Mouse (Mus musculus) heart, postnatal 0 days (tissue): ENCODE data around the gene Ap5b1. TPM values are rescaled to one million over a fixed set of nuclear protein-coding genes. Genes with fewer than 3 reads are reported as not detected.

Experiments
- ATAC-seq: fragments of 200-750 bp; cut with Nextera tagmentation; 2 replicates; pipeline ENCODE4 v1.8.0; 2017; ENCODE audit warnings: low read depth, moderate number of reproducible peaks, moderate library complexity; ENCODE audit not compliant: insufficient read depth
- DNase-seq: peaks from one replicate; pipeline ENCODE4 v3.0.0-alpha.2; 2016; ENCODE audit warnings: low spot score
- H3K27ac ChIP-seq: fragments of 300-500 bp; sonication (generic); 2 replicates; pipeline ENCODE4 v1.5.1; 2014; ENCODE audit warnings: low read depth, mild to moderate bottlenecking
- H3K27me3 ChIP-seq: fragments of 300-500 bp; sonication (generic); 2 replicates; pipeline ENCODE4 v1.6.1; 2014; ENCODE audit warnings: low read length, mixed read lengths; ENCODE audit not compliant: control insufficient read depth, insufficient read depth
- H3K36me3 ChIP-seq: fragments of 300-500 bp; sonication (generic); replicated peaks from 2 replicates; pipeline ENCODE4 v1.6.1; 2014; ENCODE audit warnings: low read length, mixed read lengths; ENCODE audit not compliant: control insufficient read depth, insufficient read depth
- H3K4me1 ChIP-seq: fragments of 300-500 bp; sonication (generic); 2 replicates; pipeline ENCODE4 v1.6.1; 2014; ENCODE audit warnings: antibody characterized with exemption; ENCODE audit not compliant: control insufficient read depth, insufficient read depth
- H3K4me2 ChIP-seq: fragments of 300-500 bp; sonication (generic); 2 replicates; pipeline ENCODE4 v1.6.1; 2014; ENCODE audit warnings: low read depth, mild to moderate bottlenecking, low read length, moderate library complexity
- H3K4me3 ChIP-seq: fragments of 300-500 bp; sonication (generic); 2 replicates; pipeline ENCODE4 v1.5.1; 2014; ENCODE audit warnings: low read depth, low read length
- H3K9ac ChIP-seq: fragments of 300-500 bp; sonication (generic); replicated peaks from 2 replicates; pipeline ENCODE4 v1.6.1; 2014; ENCODE audit warnings: low read depth, low read length, mixed read lengths
- H3K9me3 ChIP-seq: fragments of 300-500 bp; sonication (generic); replicated peaks from 2 replicates; pipeline ENCODE4 v1.6.1; 2016; ENCODE audit warnings: low read length; ENCODE audit not compliant: control insufficient read depth
- CTCF ChIP-seq: IDR thresholded peaks from 2 replicates; pipeline ENCODE4 v1.5.1; 2016; ENCODE audit warnings: antibody characterized with exemption, control low read depth, low read depth
- EP300 ChIP-seq: IDR thresholded peaks from 2 replicates; pipeline ENCODE4 v1.6.1; 2016; ENCODE audit warnings: antibody characterized with exemption, low read depth
- WGBS: fragments of 180-500 bp; shearing (Covaris S2); extraction: QIAGEN DNeasy Blood & Tissue Kit; methylation state at CpG from one replicate; pipeline ENCODE4 v1.1.7; 2014; 5-methylcytosine and 5-hydroxymethylcytosine counted together
- polyA plus RNA-seq: library from polyadenylated mRNA; unstranded; fragments of >200 nt; fragmentation: Nextera tagmentation; extraction: Ambion mirVana; gene quantifications from 2 replicates; pipeline ENCODE4 v1.2.1, GENCODE M21; 2015
- total RNA-seq: library from RNA; depleted of rRNA; stranded (reverse); fragments of >200 nt; gene quantifications from 2 replicates; pipeline ENCODE4 v1.2.3, GENCODE M21; 2014; ENCODE audit warnings: low replicate concordance

Ap5b1 gene
- total and polyA plus RNA-seq, 2 experiments from 2014 or later = 2.0 to 12.9 TPM

GRCm38 (mm10) chr19:5560457-5561041 lies 7.3 kb upstream of the Ap5b1 start, which contains the start of gene Ovol1:
Gene Ovol1 (minus strand): TSS chr19:5560646.
- no peak for ATAC-seq
- Histone ChIP-seq H3K27ac (no peak within 1 kb of the TSS), H3K9ac (no peak within 1 kb of the TSS; the same call in 1 of the 2 replicates), H3K4me2 (peak within 1 kb of the TSS; percentile 62), H3K9me3 (no peaks in the 10 kb centered on the region), H3K4me1 (peaks cover 15% of the 10 kb centered on the region), H3K27me3 (peaks cover 90% of the 10 kb centered on the region), H3K4me3 (peak within 1 kb of the TSS; percentile 40), H3K36me3 (no peaks in the 10 kb centered on the region)
- 1% methylated on average over 57 of the region's 57 CpGs for WGBS
- TF ChIP-seq EP300 = no peak
- no peak for TF ChIP-seq CTCF
- no peak for DNase-seq

DNA sequence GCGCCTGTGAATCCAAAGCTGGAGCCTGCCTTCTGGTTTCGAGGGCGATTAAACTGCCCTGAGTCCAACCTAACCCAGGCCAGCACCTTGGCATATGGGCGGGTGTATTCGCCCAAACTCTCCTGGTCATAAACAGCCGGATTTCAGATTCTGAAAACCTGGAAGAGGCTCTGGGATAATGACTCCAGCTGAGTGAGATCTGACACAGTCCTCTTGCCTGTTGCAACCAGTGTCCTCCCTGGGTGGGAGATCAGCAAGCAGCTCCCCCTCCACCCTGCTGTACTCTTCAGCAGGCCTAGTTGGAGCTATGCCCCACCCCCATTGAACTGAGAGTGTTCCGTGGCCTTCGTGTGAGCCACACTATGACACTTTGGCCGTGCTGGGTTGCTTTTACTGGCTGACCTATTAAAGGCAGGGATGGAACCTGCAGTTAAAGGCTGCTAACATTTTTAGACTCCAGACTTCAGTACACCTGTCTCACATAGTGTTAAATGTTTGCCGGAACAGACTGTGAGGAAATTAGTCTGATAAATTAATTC lies 6.5 kb upstream of the Ap5b1 start:
- no peak for TF ChIP-seq CTCF
- TF ChIP-seq EP300 = no peak
- ATAC-seq (no peak), DNase-seq (no peak)
- Histone ChIP-seq H3K4me1 (peaks cover 15% of the 10 kb centered on the region), H3K27ac (no peak overlapping the region), H3K27me3 (peaks cover 85% of the 10 kb centered on the region), H3K9me3 (no peaks in the 10 kb centered on the region), H3K9ac (no peak overlapping the region), H3K36me3 (no peaks in the 10 kb centered on the region), H3K4me2 (peak overlapping the region; percentile 62), H3K4me3 (peak overlapping the region; percentile 40)
- WGBS = 25% methylated on average over 10 of the region's 10 CpGs

DNA sequence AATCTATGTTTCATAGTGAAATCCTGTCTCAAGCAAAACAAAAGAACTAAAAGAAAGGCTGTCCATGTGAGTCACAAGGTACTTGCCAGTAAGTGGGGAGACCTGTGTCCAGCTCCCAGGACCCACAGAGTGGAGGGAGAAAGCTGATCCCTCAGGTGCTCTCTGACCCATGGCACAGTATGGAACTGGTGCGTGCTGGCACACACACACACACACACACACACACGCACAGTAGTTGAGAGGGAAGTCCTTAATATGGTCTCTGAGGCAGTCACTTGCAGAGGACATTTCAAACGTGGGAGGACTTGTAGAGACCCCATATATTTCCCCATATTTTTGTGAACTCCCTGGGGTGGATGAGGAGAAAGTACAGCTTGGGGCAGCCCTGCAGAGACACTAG lies 5.9 kb upstream of the Ap5b1 start:
- no peak for ATAC-seq
- TF ChIP-seq CTCF (no peak), EP300 (no peak)
- H3K4me1 ChIP-seq = peaks cover 18% of the 10 kb centered on the region
- H3K27ac ChIP-seq = no peak overlapping the region
- H3K9me3 ChIP-seq = no peaks in the 10 kb centered on the region
- peaks cover 82% of the 10 kb centered on the region for H3K27me3 ChIP-seq
- H3K4me3 ChIP-seq = no peak overlapping the region
- DNase-seq = no peak
- WGBS = 56% methylated on average over 3 of the region's 3 CpGs
- H3K36me3 ChIP-seq = no peaks in the 10 kb centered on the region
- no peak overlapping the region for H3K9ac ChIP-seq
- H3K4me2 ChIP-seq = no peak overlapping the region

GRCm38 (mm10) chr19:5562776-5563175 lies 5.0 kb upstream of the Ap5b1 start:
- no peak overlapping the region for H3K27ac ChIP-seq
- no peaks in the 10 kb centered on the region for H3K9me3 ChIP-seq
- no peak for DNase-seq
- H3K36me3 ChIP-seq = no peaks in the 10 kb centered on the region
- TF ChIP-seq CTCF = no peak
- TF ChIP-seq EP300 = no peak
- peaks cover 77% of the 10 kb centered on the region for H3K27me3 ChIP-seq
- H3K4me2 ChIP-seq = no peak overlapping the region
- no peak for ATAC-seq
- no peak overlapping the region for H3K9ac ChIP-seq
- H3K4me1 ChIP-seq = peaks cover 21% of the 10 kb centered on the region
- 87% methylated on average over 10 of the region's 10 CpGs for WGBS
- H3K4me3 ChIP-seq = no peak overlapping the region

DNA sequence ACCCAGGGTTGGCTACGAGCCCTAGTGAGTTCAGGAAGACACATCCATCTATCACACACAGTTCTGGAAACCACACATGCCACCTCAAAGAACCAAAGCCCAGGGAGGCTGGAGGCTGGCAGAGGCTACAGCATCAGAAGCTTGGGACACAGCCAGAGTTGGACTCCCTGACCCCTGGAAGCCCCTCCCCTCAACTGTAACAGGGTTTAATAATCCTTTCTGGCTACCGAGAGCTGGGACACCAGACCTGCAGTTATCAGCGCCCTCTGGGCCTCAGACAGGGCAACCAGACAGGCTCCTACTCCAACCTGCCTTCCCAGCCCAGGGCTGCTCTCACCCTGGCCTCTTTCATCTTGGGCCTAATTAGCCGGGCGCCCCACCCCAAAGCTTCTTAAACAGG lies 1.5 kb upstream of the Ap5b1 start:
- DNase-seq (no peak), ATAC-seq (no peak)
- WGBS = 72% methylated on average over 5 of the region's 5 CpGs
- no peak overlapping the region for H3K9ac ChIP-seq
- peaks cover 42% of the 10 kb centered on the region for H3K27me3 ChIP-seq
- H3K4me2 ChIP-seq = no peak overlapping the region
- H3K36me3 ChIP-seq = peaks cover 19% of the 10 kb centered on the region
- H3K4me3 ChIP-seq = no peak overlapping the region
- peaks cover 6% of the 10 kb centered on the region for H3K4me1 ChIP-seq
- H3K9me3 ChIP-seq = no peaks in the 10 kb centered on the region
- no peak overlapping the region for H3K27ac ChIP-seq
- TF ChIP-seq CTCF = no peak
- TF ChIP-seq EP300 = no peak

DNA sequence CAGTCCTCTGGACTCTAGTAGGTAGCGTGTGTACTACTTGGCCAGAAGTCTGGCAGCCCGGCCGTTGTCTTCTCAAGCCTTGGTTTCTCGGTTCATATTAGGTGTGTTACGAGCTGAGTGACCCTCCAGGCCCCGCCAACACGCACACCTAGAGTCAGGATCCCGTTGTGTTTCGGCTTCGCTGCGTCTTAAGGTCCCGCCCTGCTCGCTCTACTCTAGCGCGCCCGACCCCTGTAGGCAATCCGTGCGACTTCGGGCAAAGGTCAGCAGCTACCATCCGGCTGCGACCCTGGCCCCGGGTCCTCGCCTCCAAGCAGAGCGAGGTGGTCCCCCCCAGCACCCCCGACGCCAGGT lies 668 bp upstream of the Ap5b1 start:
- under 1% methylated on average over 26 of the region's 26 CpGs for WGBS
- DNase-seq = peak; percentile 16
- Histone ChIP-seq H3K9me3 (no peaks in the 10 kb centered on the region), H3K27ac (peak overlapping the region; percentile 93), H3K4me3 (peak overlapping the region; percentile 91), H3K9ac (peak overlapping the region; percentile 66), H3K36me3 (peaks cover 19% of the 10 kb centered on the region), H3K27me3 (peaks cover 33% of the 10 kb centered on the region), H3K4me2 (peak overlapping the region; percentile 91), H3K4me1 (peaks cover 6% of the 10 kb centered on the region)
- peak; percentile 37 for ATAC-seq
- TF ChIP-seq CTCF (no peak), EP300 (no peak)
